Mouse (Mus musculus) CH12.LX (cell line): ENCODE measurements around the gene Pla2g4e.

Source experiments
- NELFE ChIP-seq: IDR thresholded peaks from 2 replicates; pipeline ENCODE4 v1.6.1; 2011; ENCODE audit warnings: low read depth, low read length, improper control_type of control experiment
- PAX5 ChIP-seq: IDR thresholded peaks from 2 replicates; pipeline ENCODE4 v1.6.1; 2012; ENCODE audit warnings: low read length, inconsistent platforms, mixed read lengths
- POLR2A ChIP-seq: IDR thresholded peaks from 2 replicates; pipeline ENCODE4 v1.6.1; 2011; ENCODE audit warnings: low read depth, mild to moderate bottlenecking, improper control_type of control experiment, low read length
- POLR2AphosphoS2 ChIP-seq: IDR thresholded peaks from 2 replicates; pipeline ENCODE4 v1.6.1; 2011; ENCODE audit warnings: low read depth, low read length, improper control_type of control experiment
- RAD21 ChIP-seq: IDR thresholded peaks from 2 replicates; pipeline ENCODE4 v1.6.1; 2011; ENCODE audit warnings: low read depth, mild to moderate bottlenecking, low read length, improper control_type of control experiment, moderate library complexity
- TCF12 ChIP-seq: IDR thresholded peaks from 2 replicates; pipeline ENCODE4 v1.6.1; 2014; ENCODE audit warnings: low read depth, mild to moderate bottlenecking, inconsistent platforms, low read length, improper control_type of control experiment
- UBTF ChIP-seq: IDR thresholded peaks from 2 replicates; pipeline ENCODE4 v1.6.1; 2012; ENCODE audit warnings: low read depth, mild to moderate bottlenecking, inconsistent platforms, low read length, improper control_type of control experiment, moderate library complexity
- ZKSCAN1 ChIP-seq: IDR thresholded peaks from 2 replicates; pipeline ENCODE4 v1.6.1; 2012; ENCODE audit warnings: low read depth, inconsistent platforms, low read length, improper control_type of control experiment, borderline replicate concordance

DNA sequence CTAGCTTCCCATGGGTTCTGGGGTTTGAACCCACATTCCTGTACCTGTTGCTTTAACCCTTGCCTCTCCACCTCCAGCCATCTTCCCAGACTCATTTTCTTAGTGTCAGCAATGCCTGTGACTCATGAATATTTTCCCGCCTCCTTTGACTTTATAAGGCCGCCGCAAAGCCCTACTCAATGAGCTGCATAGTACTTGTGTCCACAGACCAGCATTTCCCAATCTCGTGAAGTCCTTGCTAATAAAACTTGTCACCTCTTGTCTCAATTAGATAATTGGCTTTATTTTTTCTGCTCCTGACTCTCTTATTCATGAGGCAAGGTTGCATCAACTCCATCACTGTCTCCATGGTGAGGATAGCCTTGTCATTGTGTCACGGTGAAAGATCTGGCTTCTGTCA is 30.5 kb downstream of the Pla2g4e start:
- TF ChIP-seq TCF12 (no peak), POLR2AphosphoS2 (no peak), ZKSCAN1 (no peak), UBTF (no peak), POLR2A (no peak), RAD21 (no peak), PAX5 (no peak), NELFE (no peak)
